Mouse (Mus musculus): ENCODE measurements around the gene Chil1.

DNA sequence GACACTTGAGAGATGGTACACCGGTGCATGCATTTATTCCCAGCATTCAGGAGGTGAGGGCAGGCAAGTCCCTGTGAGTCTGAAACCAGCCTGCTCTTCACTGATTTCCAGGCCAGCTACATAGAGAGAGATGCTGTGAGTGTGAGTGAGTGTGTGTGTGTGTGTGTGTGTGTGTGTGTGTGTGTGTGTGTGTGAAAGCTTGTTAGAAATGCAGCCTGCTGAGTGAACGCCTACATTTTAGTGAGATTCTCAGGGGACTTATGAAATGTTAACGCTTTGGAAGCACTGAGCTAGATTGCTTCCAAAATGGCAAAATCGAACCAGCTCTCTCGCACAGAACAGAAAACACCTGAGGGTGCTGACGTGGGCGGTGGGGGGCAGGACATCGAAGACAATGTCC lies 35.9 kb upstream of the Chil1 start:
- TF ChIP-seq HCFC1 (IDR thresholded peaks at IDR 0.05; ENCODE audit: borderline replicate concordance, insufficient read depth, low read length) (no peak), ZNF384 (IDR thresholded peaks at IDR 0.05; ENCODE audit: low read depth, low read length) (no peak), CHD2 (IDR thresholded peaks at IDR 0.05; ENCODE audit: low read depth, low read length) (no peak), ZC3H11A (IDR thresholded peaks at IDR 0.05; ENCODE audit: borderline replicate concordance, low read depth, low read length) (no peak)

Measured in ES-E14 (cell line).